Mouse (Mus musculus) heart, embryonic 13.5 days (tissue): Measurements from ENCODE around the gene Ppig. TPM values are rescaled to one million over a fixed set of nuclear protein-coding genes. Genes with fewer than 3 reads are reported as not detected.

ENCODE experiments used
- polyA plus RNA-seq: library from polyadenylated mRNA; unstranded; fragments of >200 nt; fragmentation: Nextera tagmentation; extraction: Ambion mirVana; gene quantifications from 2 replicates; pipeline ENCODE4 v1.2.1, GENCODE M21; 2015

Gene Ppig
- polyA plus RNA-seq, 1 experiment from 2014 or later = 85.1 TPM

Other genes starting within 250 kb of the Ppig start
- gene Lrp2, start 136.5 kb upstream of the Ppig start, polyA plus RNA-seq = 0.45 and 0.57 TPM in 2 replicates
- 9.6 and 13.3 TPM in 2 replicates for gene Bbs5, start 75.4 kb upstream of the Ppig start, polyA plus RNA-seq
- gene Klhl41, start 52.4 kb upstream of the Ppig start, polyA plus RNA-seq = 14.2 and 17.4 TPM in 2 replicates
- 16.6 and 17.1 TPM in 2 replicates for gene Fastkd1, start 9.0 kb upstream of the Ppig start, polyA plus RNA-seq
- 1.0 and 1.4 TPM in 2 replicates for gene Ccdc173, start 67.0 kb downstream of the Ppig start, polyA plus RNA-seq
- 14.4 and 16.7 TPM in 2 replicates for gene Phospho2, start 67.1 kb downstream of the Ppig start, polyA plus RNA-seq
- 42.8 and 47.3 TPM in 2 replicates for gene Klhl23, start 99.4 kb downstream of the Ppig start, polyA plus RNA-seq
- gene Ssb, start 139.0 kb downstream of the Ppig start, polyA plus RNA-seq = 193 and 222 TPM in 2 replicates
- gene Mettl5, start 163.1 kb downstream of the Ppig start, polyA plus RNA-seq = 32.6 and 37.3 TPM in 2 replicates
- gene Ubr3, start 174.7 kb downstream of the Ppig start, polyA plus RNA-seq = 10.0 and 11.3 TPM in 2 replicates